Mouse (Mus musculus) heart, postnatal 0 days (tissue): ENCODE data around the gene Tmtc1. TPM values are rescaled to one million over a fixed set of nuclear protein-coding genes. Genes with fewer than 3 reads are reported as not detected.

Experiments used
- ATAC-seq: fragments of 200-750 bp; cut with Nextera tagmentation; 2 replicates; pipeline ENCODE4 v1.8.0; 2017; ENCODE audit warnings: low read depth, moderate number of reproducible peaks, moderate library complexity; ENCODE audit not compliant: insufficient read depth
- DNase-seq: peaks from one replicate; pipeline ENCODE4 v3.0.0-alpha.2; 2016; ENCODE audit warnings: low spot score
- H3K27ac ChIP-seq: fragments of 300-500 bp; sonication (generic); 2 replicates; pipeline ENCODE4 v1.5.1; 2014; ENCODE audit warnings: low read depth, mild to moderate bottlenecking
- H3K27me3 ChIP-seq: fragments of 300-500 bp; sonication (generic); 2 replicates; pipeline ENCODE4 v1.6.1; 2014; ENCODE audit warnings: low read length, mixed read lengths; ENCODE audit not compliant: control insufficient read depth, insufficient read depth
- H3K36me3 ChIP-seq: fragments of 300-500 bp; sonication (generic); replicated peaks from 2 replicates; pipeline ENCODE4 v1.6.1; 2014; ENCODE audit warnings: low read length, mixed read lengths; ENCODE audit not compliant: control insufficient read depth, insufficient read depth
- H3K4me1 ChIP-seq: fragments of 300-500 bp; sonication (generic); 2 replicates; pipeline ENCODE4 v1.6.1; 2014; ENCODE audit warnings: antibody characterized with exemption; ENCODE audit not compliant: control insufficient read depth, insufficient read depth
- H3K4me2 ChIP-seq: fragments of 300-500 bp; sonication (generic); 2 replicates; pipeline ENCODE4 v1.6.1; 2014; ENCODE audit warnings: low read depth, mild to moderate bottlenecking, low read length, moderate library complexity
- H3K4me3 ChIP-seq: fragments of 300-500 bp; sonication (generic); 2 replicates; pipeline ENCODE4 v1.5.1; 2014; ENCODE audit warnings: low read depth, low read length
- H3K9ac ChIP-seq: fragments of 300-500 bp; sonication (generic); replicated peaks from 2 replicates; pipeline ENCODE4 v1.6.1; 2014; ENCODE audit warnings: low read depth, low read length, mixed read lengths
- H3K9me3 ChIP-seq: fragments of 300-500 bp; sonication (generic); replicated peaks from 2 replicates; pipeline ENCODE4 v1.6.1; 2016; ENCODE audit warnings: low read length; ENCODE audit not compliant: control insufficient read depth
- CTCF ChIP-seq: IDR thresholded peaks from 2 replicates; pipeline ENCODE4 v1.5.1; 2016; ENCODE audit warnings: antibody characterized with exemption, control low read depth, low read depth
- EP300 ChIP-seq: IDR thresholded peaks from 2 replicates; pipeline ENCODE4 v1.6.1; 2016; ENCODE audit warnings: antibody characterized with exemption, low read depth
- WGBS: fragments of 180-500 bp; shearing (Covaris S2); extraction: QIAGEN DNeasy Blood & Tissue Kit; methylation state at CpG from one replicate; pipeline ENCODE4 v1.1.7; 2014; 5-methylcytosine and 5-hydroxymethylcytosine counted together
- polyA plus RNA-seq: library from polyadenylated mRNA; unstranded; fragments of >200 nt; fragmentation: Nextera tagmentation; extraction: Ambion mirVana; gene quantifications from 2 replicates; pipeline ENCODE4 v1.2.1, GENCODE M21; 2015
- total RNA-seq: library from RNA; depleted of rRNA; stranded (reverse); fragments of >200 nt; gene quantifications from 2 replicates; pipeline ENCODE4 v1.2.3, GENCODE M21; 2014; ENCODE audit warnings: low replicate concordance

The Tmtc1 gene
- total and polyA plus RNA-seq, 2 experiments from 2014 or later: 2.5 to 28.9 TPM

DNA sequence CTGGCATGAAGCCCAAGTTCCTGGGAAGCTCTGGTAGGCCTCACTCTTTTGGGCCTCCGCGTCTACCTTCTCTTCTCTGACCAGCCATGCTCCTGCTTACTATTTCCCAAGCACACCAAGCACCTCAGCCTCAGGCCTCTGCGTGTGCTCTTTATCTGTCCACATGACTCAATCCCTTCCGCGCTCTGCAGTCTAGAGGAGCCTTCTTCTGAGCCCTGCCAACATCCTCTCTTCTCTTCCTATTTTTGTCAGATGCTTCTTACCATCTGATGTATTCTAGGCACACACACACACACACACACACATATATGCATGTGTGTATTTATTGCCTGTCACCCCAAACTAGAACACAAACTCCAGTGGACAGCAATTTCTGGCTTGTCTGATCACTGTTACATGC lies 202.5 kb downstream of the Tmtc1 start:
- Histone ChIP-seq H3K36me3 (peaks cover 33% of the 10 kb centered on the region), H3K27ac (no peak overlapping the region), H3K9me3 (no peaks in the 10 kb centered on the region), H3K9ac (no peak overlapping the region), H3K4me3 (no peak overlapping the region), H3K27me3 (no peaks in the 10 kb centered on the region), H3K4me1 (no peaks in the 10 kb centered on the region), H3K4me2 (no peak overlapping the region)
- WGBS: 44% methylated on average over 5 of the region's 5 CpGs
- DNase-seq (no peak), ATAC-seq (no peak; the same call in 1 of the 2 replicates)
- TF ChIP-seq EP300 (no peak), CTCF (no peak)

DNA sequence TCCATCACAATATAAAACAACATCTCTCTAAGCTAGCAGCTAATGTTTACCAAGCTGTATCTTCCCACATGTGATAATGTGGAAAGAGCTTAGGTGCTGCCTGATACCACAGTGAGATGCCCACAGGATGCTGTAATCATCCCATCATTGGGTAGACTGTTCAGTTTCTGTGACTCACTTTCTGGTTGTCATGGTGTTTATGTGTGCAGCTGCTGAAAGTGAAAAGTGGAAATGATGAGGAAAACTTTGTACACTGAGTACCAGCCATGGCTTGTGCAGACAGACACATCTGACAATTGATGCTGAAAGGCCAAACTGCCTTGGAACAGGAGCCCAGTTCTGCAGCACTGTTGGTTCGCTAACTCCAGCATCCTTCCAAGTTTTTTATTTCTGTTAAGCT lies 204.9 kb downstream of the Tmtc1 start:
- 94% methylated on average over 1 of the region's 1 CpGs for WGBS
- Histone ChIP-seq H3K4me3 (no peak overlapping the region), H3K4me1 (no peaks in the 10 kb centered on the region), H3K36me3 (peaks cover 12% of the 10 kb centered on the region), H3K9ac (no peak overlapping the region), H3K4me2 (no peak overlapping the region), H3K27me3 (no peaks in the 10 kb centered on the region), H3K9me3 (no peaks in the 10 kb centered on the region), H3K27ac (no peak overlapping the region)
- TF ChIP-seq EP300: no peak
- DNase-seq (no peak), ATAC-seq (no peak)

DNA sequence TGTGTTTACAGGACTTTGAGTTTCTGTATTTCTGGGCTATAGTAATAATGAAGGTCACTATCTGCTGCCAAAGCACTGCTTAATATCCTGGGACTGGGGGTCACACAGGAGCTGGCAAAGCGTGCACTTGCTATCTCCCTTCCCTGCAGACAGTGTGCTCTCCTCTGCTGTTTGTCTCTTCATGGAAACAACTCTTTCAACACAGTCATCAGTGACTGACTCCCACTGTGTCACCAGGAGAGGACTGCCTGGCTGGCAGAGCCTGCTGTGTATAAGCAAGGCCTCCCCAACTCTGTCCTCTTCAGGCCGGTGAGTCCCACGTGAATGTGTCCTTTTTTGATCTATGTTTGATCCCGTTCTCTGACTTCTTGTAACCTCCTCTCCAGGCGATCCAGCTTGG lies 206.7 kb downstream of the Tmtc1 start:
- no peak for DNase-seq
- Histone ChIP-seq H3K9me3 (no peaks in the 10 kb centered on the region), H3K27me3 (no peaks in the 10 kb centered on the region), H3K27ac (no peak overlapping the region), H3K36me3 (no peaks in the 10 kb centered on the region), H3K4me1 (no peaks in the 10 kb centered on the region), H3K4me3 (no peak overlapping the region), H3K4me2 (no peak overlapping the region), H3K9ac (no peak overlapping the region)
- TF ChIP-seq EP300 (no peak), CTCF (no peak)
- peak; percentile 58 for ATAC-seq
- WGBS: 34% methylated on average over 5 of the region's 5 CpGs

DNA sequence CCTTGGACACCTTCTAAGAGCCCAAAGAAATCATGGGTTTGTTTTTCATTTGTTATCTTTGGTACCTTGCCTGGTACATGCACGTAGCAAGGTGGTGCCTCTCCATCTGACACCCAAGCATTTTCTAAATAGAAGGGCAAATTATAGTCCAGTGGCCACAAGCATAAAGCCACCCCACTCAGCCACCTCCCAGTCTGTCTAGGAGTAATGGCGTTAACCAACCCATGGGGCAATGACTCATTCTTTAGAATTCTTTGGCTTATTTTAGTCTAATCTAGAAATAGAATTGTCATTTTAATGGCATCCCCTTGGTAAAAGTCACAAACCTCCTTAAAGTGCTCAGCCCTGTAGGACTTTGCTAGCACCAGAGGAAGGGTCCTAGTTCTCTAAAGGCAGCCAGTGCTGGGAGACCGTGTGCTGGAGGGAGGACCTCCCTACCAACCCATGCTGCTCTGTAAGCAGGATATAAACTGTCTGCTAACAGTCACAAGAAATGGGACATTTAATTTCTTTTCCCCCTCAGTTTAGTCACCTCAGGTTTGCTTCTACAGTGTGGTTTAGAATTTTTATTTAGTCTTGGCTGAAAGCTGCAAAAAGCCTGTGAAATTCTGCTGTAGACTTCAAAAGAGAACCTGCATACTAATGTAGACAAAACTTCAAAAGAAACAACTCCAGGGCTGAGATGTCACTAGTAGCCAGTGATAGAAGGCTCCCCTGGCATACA lies 209.9 kb downstream of the Tmtc1 start:
- Histone ChIP-seq H3K4me2 (no peak overlapping the region), H3K9ac (no peak overlapping the region), H3K4me1 (no peaks in the 10 kb centered on the region), H3K9me3 (no peaks in the 10 kb centered on the region), H3K4me3 (no peak overlapping the region), H3K36me3 (no peaks in the 10 kb centered on the region), H3K27ac (no peak overlapping the region), H3K27me3 (no peaks in the 10 kb centered on the region)
- ATAC-seq (no peak), DNase-seq (no peak)
- WGBS: 63% methylated on average over 3 of the region's 3 CpGs
- TF ChIP-seq CTCF (no peak), EP300 (no peak)

DNA sequence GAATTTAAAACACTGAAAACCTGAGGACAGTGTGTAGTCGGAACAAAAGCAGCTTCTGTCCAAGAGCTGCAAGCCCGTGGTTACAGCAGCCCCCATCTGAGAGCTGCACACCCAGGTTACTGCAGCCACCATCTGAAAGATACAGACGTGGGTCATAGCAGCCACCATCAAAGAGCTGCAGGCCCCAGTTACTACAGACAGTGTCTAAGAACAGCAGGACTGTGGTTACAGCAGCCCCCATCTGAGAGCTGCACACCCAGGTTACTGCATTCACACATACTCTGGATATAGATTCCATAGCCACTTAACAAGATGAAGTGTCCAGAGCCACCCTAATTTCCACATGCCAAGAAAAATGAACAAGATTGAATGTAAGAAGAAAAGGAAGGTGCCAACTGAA lies 216.6 kb downstream of the Tmtc1 start:
- ATAC-seq (no peak), DNase-seq (no peak)
- TF ChIP-seq EP300 (no peak), CTCF (no peak)
- no peak overlapping the region for H3K4me3 ChIP-seq
- no peaks in the 10 kb centered on the region for H3K4me1 ChIP-seq
- H3K27me3 ChIP-seq: no peaks in the 10 kb centered on the region
- no peak overlapping the region for H3K27ac ChIP-seq
- H3K4me2 ChIP-seq: no peak overlapping the region
- H3K36me3 ChIP-seq: no peaks in the 10 kb centered on the region
- H3K9me3 ChIP-seq: no peaks in the 10 kb centered on the region
- H3K9ac ChIP-seq: no peak overlapping the region
- WGBS: 61% methylated on average over 3 of the region's 3 CpGs

DNA sequence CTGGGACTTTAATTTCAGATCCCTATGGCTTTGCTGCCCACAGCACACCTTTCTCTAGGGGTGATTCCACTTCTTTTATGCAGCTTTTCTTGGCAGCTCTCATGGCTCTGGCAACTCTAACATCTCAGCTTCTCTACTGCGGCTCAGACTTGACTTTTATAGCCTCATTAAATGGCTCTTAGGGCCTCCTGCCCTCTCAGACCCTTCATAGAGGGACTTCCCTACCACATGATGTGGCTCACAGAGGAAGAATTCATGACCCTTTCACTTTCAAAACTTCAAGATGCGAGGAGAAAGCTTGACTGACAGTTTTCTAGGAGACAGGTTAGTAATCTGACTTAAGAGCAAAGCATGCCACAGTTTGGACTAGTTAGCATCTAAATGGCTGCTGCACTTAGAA lies 221.5 kb downstream of the Tmtc1 start:
- Histone ChIP-seq H3K4me1 (no peaks in the 10 kb centered on the region), H3K9me3 (no peaks in the 10 kb centered on the region), H3K27me3 (no peaks in the 10 kb centered on the region), H3K4me2 (no peak overlapping the region), H3K36me3 (no peaks in the 10 kb centered on the region), H3K27ac (no peak overlapping the region), H3K4me3 (no peak overlapping the region), H3K9ac (no peak overlapping the region)
- 69% methylated on average over 2 of the region's 2 CpGs for WGBS
- TF ChIP-seq EP300 (no peak), CTCF (no peak)
- no peak for DNase-seq
- ATAC-seq: no peak
